Mouse (Mus musculus): Measurements from ENCODE around the gene Lrrc29.

The Lrrc29 gene

GRCm38 (mm10) chr8:105326141-105326672, at the start of gene Lrrc29, which contains the start of gene Tmem208:
Gene Lrrc29, minus strand, starts transcription at chr8:105326278.
Gene Tmem208, plus strand, starts transcription at chr8:105326354.
- DNase-seq (ENCODE audit: low read depth, low spot score): peak; percentile 98

GRCm38 (mm10) chr8:105374513-105374966, 48.5 kb upstream of the Lrrc29 start:
- peak; percentile 39 for DNase-seq (ENCODE audit: low read depth, low spot score)

GRCm38 (mm10) chr8:105373032-105373431, 47.0 kb upstream of the Lrrc29 start, which contains the start of gene Plekhg4:
Gene Plekhg4, plus strand, starts transcription at chr8:105373274.
- no peak for DNase-seq (ENCODE audit: low read depth, low spot score)

- no peak for DNase-seq (ENCODE audit: low read depth, low spot score)
Observed at GRCm38 (mm10) chr8:105372473-105372872, 46.4 kb upstream of the Lrrc29 start.

GRCm38 (mm10) chr8:105367107-105367506, 41.0 kb upstream of the Lrrc29 start:
- DNase-seq (ENCODE audit: low read depth, low spot score): peak; percentile 43

GRCm38 (mm10) chr8:105361751-105362702, 35.9 kb upstream of the Lrrc29 start:
- no peak for DNase-seq (ENCODE audit: low read depth, low spot score)

GRCm38 (mm10) chr8:105359646-105360045, 33.6 kb upstream of the Lrrc29 start:
- DNase-seq (ENCODE audit: low read depth, low spot score): no peak

GRCm38 (mm10) chr8:105359208-105359607, 33.1 kb upstream of the Lrrc29 start:
- DNase-seq (ENCODE audit: low read depth, low spot score): no peak

GRCm38 (mm10) chr8:105356681-105357080, 30.6 kb upstream of the Lrrc29 start:
- DNase-seq (ENCODE audit: low read depth, low spot score): no peak

- DNase-seq (ENCODE audit: low read depth, low spot score): peak; percentile 33
Observed at GRCm38 (mm10) chr8:105355179-105356024, 29.3 kb upstream of the Lrrc29 start.

GRCm38 (mm10) chr8:105354549-105354948, 28.5 kb upstream of the Lrrc29 start:
- DNase-seq (ENCODE audit: low read depth, low spot score): no peak

GRCm38 (mm10) chr8:105353583-105354135, 27.6 kb upstream of the Lrrc29 start:
- DNase-seq (ENCODE audit: low read depth, low spot score): no peak

- no peak for DNase-seq (ENCODE audit: low read depth, low spot score)
Observed at GRCm38 (mm10) chr8:105350186-105350585, 24.1 kb upstream of the Lrrc29 start.

- DNase-seq (ENCODE audit: low read depth, low spot score): peak; percentile 44
Observed at GRCm38 (mm10) chr8:105349096-105349771, 23.2 kb upstream of the Lrrc29 start.

- peak; percentile 55 for DNase-seq (ENCODE audit: low read depth, low spot score)
Observed at GRCm38 (mm10) chr8:105348450-105349095, 22.5 kb upstream of the Lrrc29 start, which contains the start of gene Slc9a5. Gene Slc9a5, plus strand, starts transcription at chr8:105348843.

GRCm38 (mm10) chr8:105347428-105348221, 21.5 kb upstream of the Lrrc29 start, which contains the start of gene Fhod1:
Gene Fhod1, minus strand, starts transcription at chr8:105347953.
- DNase-seq (ENCODE audit: low read depth, low spot score): peak; percentile 92

- DNase-seq (ENCODE audit: low read depth, low spot score): peak; percentile 37
Observed at GRCm38 (mm10) chr8:105346611-105347427, 20.7 kb upstream of the Lrrc29 start.
